Mouse (Mus musculus) heart, adult 9 months (tissue): Measurements from ENCODE around the gene Abcg5.

Source experiments
- DNase-seq, 2 experiments: peaks; one replicate each; pipeline ENCODE4 v3.0.0; 2022; ENCODE audit warnings: low spot score in 2 of 2

The Abcg5 gene

DNA sequence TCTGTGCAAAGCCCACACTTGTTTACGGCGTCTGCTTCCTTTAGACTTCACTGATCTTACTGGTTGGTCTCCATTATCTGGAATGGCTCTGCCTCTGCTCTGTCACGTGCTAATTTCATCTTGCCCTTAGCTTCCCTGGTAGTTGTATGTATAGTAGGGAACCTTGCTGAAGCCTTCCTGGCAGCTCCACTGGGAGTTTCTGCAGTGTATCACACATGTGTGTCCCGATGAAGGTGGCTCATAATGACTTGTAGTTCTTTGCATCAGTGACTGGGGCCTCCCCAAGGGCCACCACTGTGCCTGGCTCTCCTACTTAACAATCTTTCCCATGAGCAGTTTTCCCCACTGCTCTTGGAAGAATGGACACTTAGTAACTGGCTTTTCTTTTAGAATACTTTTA is 74.2 kb downstream of the Abcg5 start:
- DNase-seq, result no peak
